Mouse (Mus musculus): ENCODE measurements at regions not wholly inside any gene's neighbourhood (a gene's known extent, or its start where the extent isn't known, plus 50 kb on each side); places are given as distances from the start of the nearest gene placed in this dataset.

DNA sequence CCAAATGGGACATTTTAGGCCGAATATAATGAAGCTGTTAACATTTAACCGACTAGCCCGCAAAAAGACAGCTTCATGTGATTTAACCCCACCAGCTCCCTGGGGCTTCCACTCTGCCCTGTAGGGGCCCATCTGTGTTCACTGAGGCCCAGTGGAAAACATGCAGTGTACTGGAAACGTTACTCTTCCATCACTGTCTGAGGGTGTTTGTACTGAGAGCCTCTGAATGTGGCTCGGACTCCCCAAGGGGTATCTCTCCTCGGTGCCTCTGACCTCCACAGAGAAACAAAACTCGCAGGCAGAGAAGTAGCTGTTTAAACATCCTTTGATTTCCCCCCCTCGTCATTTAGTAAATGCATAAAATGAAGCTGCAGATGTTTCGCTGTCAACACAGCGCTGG lies 263.6 kb upstream of the Sall1 start:
- TF ChIP-seq CTCF (IDR thresholded peaks at IDR 0.05; ENCODE audit: low read depth) (no peak), EP300 (IDR thresholded peaks at IDR 0.05; ENCODE audit: low read depth) (no peak)

Measured in heart, postnatal 0 days (tissue).